Mouse (Mus musculus): ENCODE measurements around the gene Rnf24. TPM values are rescaled to one million over a fixed set of nuclear protein-coding genes. Genes with fewer than 3 reads are reported as not detected.

Rnf24 gene
- polyA plus RNA-seq, 1 experiment from 2014 or later, result 2.9 TPM

GRCm38 (mm10) chr2:131377055-131377454 is 24.4 kb upstream of the Rnf24 start:
- H3K9me3 ChIP-seq (replicated peaks; ENCODE audit: control insufficient read depth, low read length), result no peaks in the 10 kb centered on the region; the same call in 1 of the 2 replicates
- ATAC-seq (ENCODE audit: insufficient read depth, low FRiP score), result no peak
- no peaks in the 10 kb centered on the region for H3K4me1 ChIP-seq (ENCODE audit: control insufficient read depth, insufficient read depth, low read length)
- no peaks in the 10 kb centered on the region for H3K36me3 ChIP-seq (ENCODE audit: control insufficient read depth, insufficient read depth, low read length)
- H3K4me2 ChIP-seq (ENCODE audit: low read depth, low read length), result no peak overlapping the region
- WGBS, result 59% methylated on average over 6 of the region's 6 CpGs
- no peaks in the 10 kb centered on the region for H3K27me3 ChIP-seq (ENCODE audit: control insufficient read depth, insufficient read depth, low read length)
- H3K9ac ChIP-seq (ENCODE audit: low read length), result no peak overlapping the region
- no peak overlapping the region for H3K27ac ChIP-seq (ENCODE audit: low read length)
- no peak overlapping the region for H3K4me3 ChIP-seq (replicated peaks; ENCODE audit: low read length)

GRCm38 (mm10) chr2:131373656-131374055 is 21.0 kb upstream of the Rnf24 start:
- H3K9me3 ChIP-seq (replicated peaks; ENCODE audit: control insufficient read depth, low read length), result no peaks in the 10 kb centered on the region; the same call in 1 of the 2 replicates
- H3K27ac ChIP-seq (ENCODE audit: low read length), result no peak overlapping the region
- H3K27me3 ChIP-seq (ENCODE audit: control insufficient read depth, insufficient read depth, low read length), result no peaks in the 10 kb centered on the region
- no peaks in the 10 kb centered on the region for H3K4me1 ChIP-seq (ENCODE audit: control insufficient read depth, insufficient read depth, low read length)
- no peaks in the 10 kb centered on the region for H3K36me3 ChIP-seq (ENCODE audit: control insufficient read depth, insufficient read depth, low read length)
- H3K4me3 ChIP-seq (replicated peaks; ENCODE audit: low read length), result no peak overlapping the region
- WGBS, result 87% methylated on average over 6 of the region's 6 CpGs
- H3K4me2 ChIP-seq (ENCODE audit: low read depth, low read length), result no peak overlapping the region
- no peak for ATAC-seq (ENCODE audit: insufficient read depth, low FRiP score)
- no peak overlapping the region for H3K9ac ChIP-seq (ENCODE audit: low read length)

GRCm38 (mm10) chr2:131372276-131372877 is 19.7 kb upstream of the Rnf24 start:
- H3K4me2 ChIP-seq (ENCODE audit: low read depth, low read length), result no peak overlapping the region
- WGBS, result 70% methylated on average over 7 of the region's 7 CpGs
- no peaks in the 10 kb centered on the region for H3K4me1 ChIP-seq (ENCODE audit: control insufficient read depth, insufficient read depth, low read length)
- H3K27ac ChIP-seq (ENCODE audit: low read length), result no peak overlapping the region
- no peak overlapping the region for H3K4me3 ChIP-seq (replicated peaks; ENCODE audit: low read length)
- no peaks in the 10 kb centered on the region for H3K36me3 ChIP-seq (ENCODE audit: control insufficient read depth, insufficient read depth, low read length)
- no peaks in the 10 kb centered on the region; the same call in 1 of the 2 replicates for H3K9me3 ChIP-seq (replicated peaks; ENCODE audit: control insufficient read depth, low read length)
- ATAC-seq (ENCODE audit: insufficient read depth, low FRiP score), result no peak
- no peaks in the 10 kb centered on the region for H3K27me3 ChIP-seq (ENCODE audit: control insufficient read depth, insufficient read depth, low read length)
- no peak overlapping the region for H3K9ac ChIP-seq (ENCODE audit: low read length)

DNA sequence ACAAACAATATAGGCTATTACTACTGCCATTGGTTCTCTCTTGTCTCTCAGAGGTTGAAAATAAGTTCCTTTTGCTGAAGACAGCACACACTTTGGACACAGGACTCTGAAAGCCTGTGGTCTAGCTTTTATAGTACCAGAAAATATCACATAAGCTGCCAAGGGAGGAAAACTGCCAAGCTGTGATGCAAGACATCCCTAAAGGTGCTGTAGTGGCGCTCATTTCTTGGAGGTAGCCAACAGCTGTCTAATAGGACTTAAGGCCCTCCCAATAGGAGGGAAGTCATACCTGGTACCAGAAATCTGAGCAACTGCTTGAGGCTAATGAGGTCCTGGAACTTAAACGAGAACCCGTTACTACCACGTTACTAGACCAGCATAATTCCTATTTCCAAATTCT is 19.1 kb upstream of the Rnf24 start:
- no peaks in the 10 kb centered on the region; the same call in 1 of the 2 replicates for H3K9me3 ChIP-seq (replicated peaks; ENCODE audit: control insufficient read depth, low read length)
- no peak overlapping the region for H3K4me2 ChIP-seq (ENCODE audit: low read depth, low read length)
- H3K27me3 ChIP-seq (ENCODE audit: control insufficient read depth, insufficient read depth, low read length), result no peaks in the 10 kb centered on the region
- no peaks in the 10 kb centered on the region for H3K4me1 ChIP-seq (ENCODE audit: control insufficient read depth, insufficient read depth, low read length)
- no peaks in the 10 kb centered on the region for H3K36me3 ChIP-seq (ENCODE audit: control insufficient read depth, insufficient read depth, low read length)
- H3K27ac ChIP-seq (ENCODE audit: low read length), result no peak overlapping the region
- WGBS, result 90% methylated on average over 4 of the region's 4 CpGs
- H3K9ac ChIP-seq (ENCODE audit: low read length), result no peak overlapping the region
- ATAC-seq (ENCODE audit: insufficient read depth, low FRiP score), result no peak
- H3K4me3 ChIP-seq (replicated peaks; ENCODE audit: low read length), result no peak overlapping the region

GRCm38 (mm10) chr2:131370828-131371227 is 18.1 kb upstream of the Rnf24 start:
- WGBS, result 36% methylated on average over 3 of the region's 3 CpGs
- Histone ChIP-seq H3K27me3 (ENCODE audit: control insufficient read depth, insufficient read depth, low read length) (no peaks in the 10 kb centered on the region), H3K36me3 (ENCODE audit: control insufficient read depth, insufficient read depth, low read length) (no peaks in the 10 kb centered on the region), H3K4me3 (replicated peaks; ENCODE audit: low read length) (no peak overlapping the region), H3K9ac (ENCODE audit: low read length) (no peak overlapping the region), H3K27ac (ENCODE audit: low read length) (no peak overlapping the region), H3K4me1 (ENCODE audit: control insufficient read depth, insufficient read depth, low read length) (no peaks in the 10 kb centered on the region), H3K9me3 (replicated peaks; ENCODE audit: control insufficient read depth, low read length) (no peaks in the 10 kb centered on the region; the same call in 1 of the 2 replicates), H3K4me2 (ENCODE audit: low read depth, low read length) (no peak overlapping the region)
- no peak for ATAC-seq (ENCODE audit: insufficient read depth, low FRiP score)

DNA sequence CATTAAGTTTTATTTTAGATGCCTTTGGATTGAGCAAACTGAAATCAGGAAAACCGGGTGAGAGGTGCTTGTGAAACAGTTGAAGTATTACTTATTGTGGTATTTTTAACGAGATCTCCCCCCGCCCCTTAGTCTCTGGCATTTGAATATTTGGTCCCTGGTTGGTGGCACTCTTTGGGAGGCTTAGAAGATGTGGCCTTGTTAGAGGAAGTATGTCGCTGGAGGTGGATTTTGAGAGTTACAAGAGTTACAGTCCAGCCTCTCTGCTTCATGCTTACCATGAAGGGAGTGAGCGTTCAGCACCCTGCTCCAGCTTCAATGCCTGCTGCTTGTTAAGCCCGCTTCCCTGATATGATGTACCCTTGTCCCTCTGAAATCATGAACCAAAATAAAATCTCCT is 12.0 kb upstream of the Rnf24 start:
- H3K36me3 ChIP-seq (ENCODE audit: control insufficient read depth, insufficient read depth, low read length), result no peaks in the 10 kb centered on the region
- H3K4me2 ChIP-seq (ENCODE audit: low read depth, low read length), result no peak overlapping the region
- no peaks in the 10 kb centered on the region for H3K9me3 ChIP-seq (replicated peaks; ENCODE audit: control insufficient read depth, low read length)
- ATAC-seq (ENCODE audit: insufficient read depth, low FRiP score), result no peak
- no peak overlapping the region for H3K4me3 ChIP-seq (replicated peaks; ENCODE audit: low read length)
- no peak overlapping the region for H3K27ac ChIP-seq (ENCODE audit: low read length)
- no peaks in the 10 kb centered on the region for H3K27me3 ChIP-seq (ENCODE audit: control insufficient read depth, insufficient read depth, low read length)
- H3K4me1 ChIP-seq (ENCODE audit: control insufficient read depth, insufficient read depth, low read length), result no peaks in the 10 kb centered on the region
- 74% methylated on average over 6 of the region's 6 CpGs for WGBS
- H3K9ac ChIP-seq (ENCODE audit: low read length), result no peak overlapping the region

GRCm38 (mm10) chr2:131358481-131358880 is 5.8 kb upstream of the Rnf24 start:
- no peaks in the 10 kb centered on the region for H3K27me3 ChIP-seq (ENCODE audit: control insufficient read depth, insufficient read depth, low read length)
- no peaks in the 10 kb centered on the region for H3K4me1 ChIP-seq (ENCODE audit: control insufficient read depth, insufficient read depth, low read length)
- H3K4me2 ChIP-seq (ENCODE audit: low read depth, low read length), result no peak overlapping the region

DNA sequence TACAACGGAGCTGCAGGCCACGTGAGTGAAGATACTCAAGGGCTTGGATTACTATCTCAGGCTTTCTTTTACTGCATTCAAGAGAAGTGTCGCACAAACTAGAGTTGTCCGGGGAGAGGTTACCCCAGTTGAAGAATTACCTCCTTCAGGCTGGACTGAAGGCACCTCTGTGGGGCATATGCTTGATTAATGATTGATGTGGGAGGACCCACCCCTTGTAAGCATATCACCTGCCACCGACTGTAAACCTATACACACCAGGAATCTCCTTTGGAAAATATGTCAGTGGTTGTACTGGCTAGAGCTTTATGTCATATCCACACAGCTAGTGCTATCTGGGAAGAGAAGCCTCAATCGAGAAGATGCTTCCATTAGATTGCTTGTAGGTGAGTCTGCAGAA is 1.4 kb upstream of the Rnf24 start:
- no peaks in the 10 kb centered on the region for H3K27me3 ChIP-seq (ENCODE audit: control insufficient read depth, insufficient read depth, low read length)
- H3K4me2 ChIP-seq (ENCODE audit: low read depth, low read length), result no peak overlapping the region
- H3K27ac ChIP-seq (ENCODE audit: low read length), result no peak overlapping the region
- no peak for ATAC-seq (ENCODE audit: insufficient read depth, low FRiP score)
- H3K4me1 ChIP-seq (ENCODE audit: control insufficient read depth, insufficient read depth, low read length), result no peaks in the 10 kb centered on the region
- no peaks in the 10 kb centered on the region for H3K36me3 ChIP-seq (ENCODE audit: control insufficient read depth, insufficient read depth, low read length)
- H3K4me3 ChIP-seq (replicated peaks; ENCODE audit: low read length), result no peak overlapping the region
- WGBS, result 48% methylated on average over 6 of the region's 6 CpGs
- no peak overlapping the region for H3K9ac ChIP-seq (ENCODE audit: low read length)
- no peaks in the 10 kb centered on the region for H3K9me3 ChIP-seq (replicated peaks; ENCODE audit: control insufficient read depth, low read length)

More at GRCm38 (mm10) chr2:131358481-131358880, 5.8 kb upstream of the Rnf24 start:
- no peak for ATAC-seq (ENCODE audit: insufficient read depth, low FRiP score)
- no peaks in the 10 kb centered on the region for H3K9me3 ChIP-seq (replicated peaks; ENCODE audit: control insufficient read depth, low read length)
- no peak overlapping the region for H3K9ac ChIP-seq (ENCODE audit: low read length)
- no peaks in the 10 kb centered on the region for H3K36me3 ChIP-seq (ENCODE audit: control insufficient read depth, insufficient read depth, low read length)
- no peak overlapping the region for H3K27ac ChIP-seq (ENCODE audit: low read length)
- H3K4me3 ChIP-seq (replicated peaks; ENCODE audit: low read length), result no peak overlapping the region

DNA sequence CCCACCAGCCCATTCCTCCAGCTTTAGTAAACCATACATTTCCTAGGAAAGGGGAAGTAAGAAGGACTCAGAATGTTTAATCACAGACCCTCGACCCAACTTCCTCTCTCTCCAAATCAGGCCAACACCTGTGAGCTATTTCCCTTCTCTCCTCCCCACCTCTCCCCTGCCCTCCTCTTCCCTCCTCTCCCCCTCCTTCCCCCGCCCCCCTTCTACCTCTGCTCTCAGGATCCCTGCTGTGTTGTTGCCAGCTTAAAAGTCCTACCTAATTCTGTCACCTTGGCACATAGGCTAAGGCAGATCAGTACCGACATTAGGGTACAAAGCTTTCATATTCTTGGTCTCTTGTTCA is 848 bp upstream of the Rnf24 start:
- Histone ChIP-seq H3K4me1 (ENCODE audit: control insufficient read depth, insufficient read depth, low read length) (no peaks in the 10 kb centered on the region), H3K36me3 (ENCODE audit: control insufficient read depth, insufficient read depth, low read length) (no peaks in the 10 kb centered on the region), H3K27me3 (ENCODE audit: control insufficient read depth, insufficient read depth, low read length) (no peaks in the 10 kb centered on the region), H3K4me2 (ENCODE audit: low read depth, low read length) (peak overlapping the region; percentile 60), H3K4me3 (replicated peaks; ENCODE audit: low read length) (peak overlapping the region; percentile 87), H3K27ac (ENCODE audit: low read length) (no peak overlapping the region), H3K9ac (ENCODE audit: low read length) (peak overlapping the region; percentile 72), H3K9me3 (replicated peaks; ENCODE audit: control insufficient read depth, low read length) (no peaks in the 10 kb centered on the region)
- 16% methylated on average over 3 of the region's 3 CpGs for WGBS
- no peak for ATAC-seq (ENCODE audit: insufficient read depth, low FRiP score)
